ENCODE assay signal across 18 mouse cellular contexts in the genomic region with DNA sequence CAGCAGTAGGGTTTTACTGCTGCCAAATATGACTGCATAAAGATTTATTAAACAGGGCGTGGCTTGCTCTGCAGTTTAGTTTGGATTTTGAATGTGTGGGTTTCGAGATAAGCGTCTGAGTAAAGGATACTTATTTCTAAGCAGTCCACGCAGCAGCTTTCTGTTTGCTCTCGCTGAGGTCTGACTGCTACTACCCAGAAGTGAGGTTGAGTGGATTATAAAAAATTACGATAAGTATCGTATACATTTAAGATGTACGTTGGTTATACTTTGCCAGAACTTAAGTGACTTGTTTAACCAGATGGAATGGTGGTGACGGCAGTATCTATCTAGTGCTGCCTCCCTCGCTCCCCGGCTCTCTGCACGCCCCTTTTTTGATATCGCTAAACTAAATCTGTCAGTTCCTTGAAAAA. TPM values are rescaled to one million over a fixed set of nuclear protein-coding genes. Genes with fewer than 3 reads are reported as not detected.
DNase-seq lines count a peak whose midpoint lies in the region; ATAC-seq lines count a peak whose summit lies in the region.
"Had no signal": no experiment of that assay in that cellular context is flagged by ENCODE, and none has a peak within 500 bp of the region (broad histone marks: within the 10 kb centered on the region; RNA-seq: fewer than 3 reads in every experiment).

No protein-coding gene starts in this region.

- H3K27me3 ChIP-seq in liver, embryonic 11.5 days (replicated peaks; ENCODE audit: control insufficient read depth, insufficient read depth, low read length): no peaks in the 10 kb centered on the region
- no peaks in the 10 kb centered on the region for H3K27me3 ChIP-seq in liver, embryonic 12.5 days (replicated peaks)
- no peaks in the 10 kb centered on the region for H3K27me3 ChIP-seq in stomach, embryonic 14.5 days (ENCODE audit: control insufficient read depth, insufficient read depth, low read length)
- H3K27me3 ChIP-seq: CH12.LX; embryonic facial prominence, embryonic 13.5 days; forebrain, embryonic 13.5 days; kidney, embryonic 15.5 days; megakaryocyte, embryonic 14.5 days; neural tube, embryonic 13.5 days had no signal

- WGBS in liver, embryonic 11.5 days: 61% methylated on average over 13 of the region's 13 CpGs
- WGBS in liver, embryonic 12.5 days (ENCODE audit: insufficient replicate concordance): 43% methylated on average over 13 of the region's 13 CpGs
- WGBS in stomach, embryonic 14.5 days: 36% methylated on average over 13 of the region's 13 CpGs

- H3K27ac ChIP-seq in liver, embryonic 11.5 days (ENCODE audit: low read depth, low read length): no peak overlapping the region
- H3K27ac ChIP-seq in liver, embryonic 12.5 days: no peak overlapping the region
- no peak overlapping the region for H3K27ac ChIP-seq in stomach, embryonic 14.5 days (ENCODE audit: low read length)
- H3K27ac ChIP-seq: embryonic facial prominence, embryonic 13.5 days; forebrain, embryonic 13.5 days; hindbrain, embryonic 14.5 days; kidney, embryonic 15.5 days; neural tube, embryonic 13.5 days had no signal

- H3K4me2 ChIP-seq in liver, embryonic 11.5 days: peak overlapping the region; percentile 28; the same call in 1 of the 2 replicates
- H3K4me2 ChIP-seq in liver, embryonic 12.5 days: peak overlapping the region; percentile 28
- peak overlapping the region; percentile 32 for H3K4me2 ChIP-seq in stomach, embryonic 14.5 days (replicated peaks; ENCODE audit: low read depth, low read length)
- H3K4me2 ChIP-seq: embryonic facial prominence, embryonic 13.5 days; forebrain, embryonic 13.5 days; hindbrain, embryonic 14.5 days; kidney, embryonic 15.5 days; neural tube, embryonic 13.5 days had no signal

- no peaks in the 10 kb centered on the region for H3K4me1 ChIP-seq in liver, embryonic 11.5 days (replicated peaks; ENCODE audit: control insufficient read depth, insufficient read depth, low read length)
- H3K4me1 ChIP-seq in liver, embryonic 12.5 days: peaks cover 13% of the 10 kb centered on the region
- no peaks in the 10 kb centered on the region for H3K4me1 ChIP-seq in stomach, embryonic 14.5 days (ENCODE audit: control insufficient read depth, insufficient read depth, low read length)
- H3K4me1 ChIP-seq: forebrain, embryonic 13.5 days; neural tube, embryonic 13.5 days had no signal

- DNase-seq in liver, embryonic 11.5 days (ENCODE audit: low spot score): no peak
- no peak for DNase-seq in liver
- DNase-seq in c-Kit-positive CD71-positive TER-119-positive erythroid progenitor cells, embryonic 14.5 days (ENCODE audit: low spot score): peak; percentile 28
- DNase-seq in urinary bladder, adult 18-20 months (ENCODE audit: low spot score in 2 of 2): no peak
- no peak for DNase-seq in urinary bladder, adult 2 months (ENCODE audit: low spot score)
- DNase-seq: cerebellum, postnatal 10 days; heart, adult 18-20 months; right cerebral cortex, adult 18-20 months; thymus, postnatal 36 days had no signal

- H3K9ac ChIP-seq in liver, embryonic 11.5 days (ENCODE audit: low read depth, low read length): no peak overlapping the region
- H3K9ac ChIP-seq in liver, embryonic 12.5 days: no peak overlapping the region
- H3K9ac ChIP-seq in stomach, embryonic 14.5 days (replicated peaks; ENCODE audit: low read depth, low read length): no peak overlapping the region
- H3K9ac ChIP-seq: embryonic facial prominence, embryonic 13.5 days; forebrain, embryonic 13.5 days; hindbrain, embryonic 14.5 days; kidney, embryonic 15.5 days; neural tube, embryonic 13.5 days had no signal

- no peaks in the 10 kb centered on the region for H3K9me3 ChIP-seq in liver, embryonic 11.5 days (ENCODE audit: control insufficient read depth, low read length)
- H3K9me3 ChIP-seq in liver, embryonic 12.5 days (replicated peaks): no peaks in the 10 kb centered on the region
- no peaks in the 10 kb centered on the region for H3K9me3 ChIP-seq in stomach, embryonic 14.5 days (ENCODE audit: control insufficient read depth, low read depth, low read length)
- H3K9me3 ChIP-seq: embryonic facial prominence, embryonic 13.5 days; forebrain, embryonic 13.5 days; kidney, embryonic 15.5 days; megakaryocyte, embryonic 14.5 days; neural tube, embryonic 13.5 days had no signal

- H3K36me3 ChIP-seq in liver, embryonic 11.5 days (ENCODE audit: control insufficient read depth, insufficient read depth, low read length): peaks cover 2% of the 10 kb centered on the region; the same call in 1 of the 2 replicates
- H3K36me3 ChIP-seq in liver, embryonic 12.5 days: peaks cover 17% of the 10 kb centered on the region
- peaks cover 11% of the 10 kb centered on the region; the same call in 1 of the 2 replicates for H3K36me3 ChIP-seq in stomach, embryonic 14.5 days (ENCODE audit: control insufficient read depth, insufficient read depth, low read length)

- no peak overlapping the region for H3K4me3 ChIP-seq in liver, embryonic 11.5 days (ENCODE audit: low read depth, low read length)
- H3K4me3 ChIP-seq in liver, embryonic 12.5 days: no peak overlapping the region
- no peak overlapping the region for H3K4me3 ChIP-seq in stomach, embryonic 14.5 days (ENCODE audit: low read depth, low read length)
- H3K4me3 ChIP-seq: embryonic facial prominence, embryonic 13.5 days; forebrain, embryonic 13.5 days; kidney, embryonic 15.5 days; megakaryocyte, embryonic 14.5 days; neural tube, embryonic 13.5 days had no signal

- ATAC-seq in liver, embryonic 11.5 days (replicated peaks; ENCODE audit: low FRiP score): 0 out of 2 replicates have a peak, but pooled peaks have one; percentile 36
- 0 out of 2 replicates have a peak, but pooled peaks have one; percentile 42 for ATAC-seq in liver, embryonic 12.5 days
- ATAC-seq in stomach, embryonic 14.5 days (ENCODE audit: insufficient number of reproducible peaks, insufficient read depth, low FRiP score, low read depth): 0 out of 2 replicates have a peak, but pooled peaks have one; percentile 44
- ATAC-seq: forebrain, embryonic 13.5 days had no signal

RNA-seq across cellular contexts. Expression of a gene that starts 9.8 kb away (rescaled TPM):
- polyA plus RNA-seq in liver, embryonic 11.5 days (2014; fragmentation: Nextera tagmentation; extraction: Ambion mirVana): 34.3 and 38.3 TPM in 2 replicates
- 22.7 and 24.5 TPM in 2 replicates for polyA plus RNA-seq in liver, embryonic 12.5 days (2016; fragmentation: Nextera tagmentation; extraction: Ambion mirVana)
- 96.2 and 106 TPM in 2 replicates for polyA plus RNA-seq in stomach, embryonic 14.5 days (2014; fragmentation: Nextera tagmentation; extraction: Ambion mirVana)
- 62.6 and 68.4 TPM in 2 replicates for polyA plus RNA-seq in urinary bladder, adult 2 months (2012; rRNA removed)
